Mouse (Mus musculus): ENCODE results near the gene Tnfsf10.
"Not testable (repeated sequence)": the region's sequence is repeated elsewhere in the genome, so short reads cannot be mapped to it uniquely, and the experiment has no call there.

The Tnfsf10 gene

GRCm38 (mm10) chr3:27316559-27317287 lies at the start of gene Tnfsf10:
Gene Tnfsf10, plus strand, starts transcription at chr3:27317028.
- DNase-seq, result no peak

GRCm38 (mm10) chr3:27267327-27267726 lies 49.5 kb upstream of the Tnfsf10 start:
- DNase-seq, result no peak

- no peak for DNase-seq
Measured at GRCm38 (mm10) chr3:27267887-27268286, 48.9 kb upstream of the Tnfsf10 start.

GRCm38 (mm10) chr3:27269151-27269550 lies 47.7 kb upstream of the Tnfsf10 start:
- no peak for DNase-seq

- no peak for DNase-seq
Measured at GRCm38 (mm10) chr3:27270160-27270962, 46.5 kb upstream of the Tnfsf10 start.

GRCm38 (mm10) chr3:27272926-27273745 lies 43.7 kb upstream of the Tnfsf10 start:
- DNase-seq, result no peak

GRCm38 (mm10) chr3:27279286-27279925 lies 37.4 kb upstream of the Tnfsf10 start:
- DNase-seq, result not testable (repeated sequence)

- no peak for DNase-seq
Measured at GRCm38 (mm10) chr3:27280280-27280749, 36.5 kb upstream of the Tnfsf10 start.

GRCm38 (mm10) chr3:27283071-27283713 lies 33.6 kb upstream of the Tnfsf10 start:
- no peak for DNase-seq

GRCm38 (mm10) chr3:27283796-27284195 lies 33.0 kb upstream of the Tnfsf10 start:
- DNase-seq, result no peak

- DNase-seq, result no peak
Measured at GRCm38 (mm10) chr3:27284227-27284626, 32.6 kb upstream of the Tnfsf10 start.

GRCm38 (mm10) chr3:27285072-27285471 lies 31.8 kb upstream of the Tnfsf10 start:
- no peak for DNase-seq

- no peak for DNase-seq
Measured at GRCm38 (mm10) chr3:27288301-27288700, 28.5 kb upstream of the Tnfsf10 start.

GRCm38 (mm10) chr3:27288909-27289308 lies 27.9 kb upstream of the Tnfsf10 start:
- DNase-seq, result no peak

- no peak for DNase-seq
Measured at GRCm38 (mm10) chr3:27290285-27290684, 26.5 kb upstream of the Tnfsf10 start.

GRCm38 (mm10) chr3:27290945-27291344 lies 25.9 kb upstream of the Tnfsf10 start:
- not testable (repeated sequence) for DNase-seq

- DNase-seq, result not testable (repeated sequence)
Measured at GRCm38 (mm10) chr3:27291411-27291810, 25.4 kb upstream of the Tnfsf10 start.

- DNase-seq, result no peak
Measured at GRCm38 (mm10) chr3:27293645-27294385, 23.0 kb upstream of the Tnfsf10 start.

GRCm38 (mm10) chr3:27300451-27300850 lies 16.4 kb upstream of the Tnfsf10 start:
- no peak for DNase-seq

- no peak for DNase-seq
Measured at GRCm38 (mm10) chr3:27302339-27303022, 14.3 kb upstream of the Tnfsf10 start.

- DNase-seq, result no peak
Measured at GRCm38 (mm10) chr3:27306815-27307214, 10.0 kb upstream of the Tnfsf10 start.
